ENCODE assay signal across 17 mouse cellular contexts in the genomic region with DNA sequence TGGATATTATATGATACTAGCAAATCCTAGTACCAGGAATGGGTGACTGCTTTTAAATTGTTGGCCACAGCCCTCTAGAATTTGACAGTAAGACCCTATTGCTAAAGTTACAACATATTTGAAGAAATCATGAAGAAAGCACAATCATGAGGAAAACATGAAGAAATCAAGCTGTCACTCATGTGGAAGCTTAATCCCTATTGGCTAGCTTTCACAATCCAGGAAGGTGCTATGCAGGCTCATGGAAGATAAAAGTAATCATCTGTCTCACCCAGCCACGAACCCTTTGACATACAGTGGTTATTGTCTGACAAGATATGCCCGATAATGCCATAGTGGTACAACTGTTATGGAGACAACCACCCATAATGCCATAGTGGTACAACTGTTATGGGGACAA. TPM values are rescaled to one million over a fixed set of nuclear protein-coding genes. Genes with fewer than 3 reads are reported as not detected.
DNase-seq lines count a peak whose midpoint lies in the region; ATAC-seq and TF ChIP-seq lines count a peak whose summit lies in the region.
"Had no signal": no experiment of that assay in that cellular context is flagged by ENCODE, and none has a peak within 500 bp of the region (broad histone marks: within the 10 kb centered on the region; RNA-seq: fewer than 3 reads in every experiment).

No protein-coding gene starts in this region.

- peaks cover 4% of the 10 kb centered on the region; the same call in 1 of the 2 replicates for H3K4me1 ChIP-seq in liver, adult 2 months (ENCODE audit: control insufficient read depth, insufficient read depth, low read length)
- H3K4me1 ChIP-seq in liver, postnatal 0 days (ENCODE audit: insufficient read depth), result no peaks in the 10 kb centered on the region
- H3K4me1 ChIP-seq: embryonic facial prominence, embryonic 13.5 days; embryonic facial prominence, embryonic 15.5 days; forebrain, embryonic 10.5 days; forebrain, embryonic 12.5 days had no signal

- WGBS in liver, adult 2 months, result 94% methylated on average over 2 of the region's 2 CpGs
- WGBS in liver, postnatal 0 days (ENCODE audit: insufficient replicate concordance), result 71% methylated on average over 2 of the region's 2 CpGs

- intact Hi-C loops in left cerebral cortex, postnatal 36 days (cut with DNase I), result no loop called here

- no peaks in the 10 kb centered on the region for H3K27me3 ChIP-seq in liver, adult 2 months (ENCODE audit: control insufficient read depth, insufficient read depth, low read length)
- no peaks in the 10 kb centered on the region for H3K27me3 ChIP-seq in liver, postnatal 0 days (ENCODE audit: insufficient read depth, low read length)
- H3K27me3 ChIP-seq: embryonic facial prominence, embryonic 13.5 days; embryonic facial prominence, embryonic 15.5 days; forebrain, embryonic 12.5 days had no signal

- DNase-seq in liver, adult 2 months (ENCODE audit: extremely low read depth, low read depth, low spot score), result peak; percentile 8
- DNase-seq in liver, postnatal 0 days, result no peak
- DNase-seq in cerebellum, postnatal 14 days, result no peak
- DNase-seq in left cerebral cortex, postnatal 36 days (ENCODE audit: low spot score in 2 of 2), result no peak
- DNase-seq: cerebellum, adult 11-12 months; cerebellum, adult 2 months; cerebellum, adult 9-10 months; cerebellum, postnatal 36 days; embryo, embryonic 11 days had no signal

- no peaks in the 10 kb centered on the region for H3K36me3 ChIP-seq in liver, adult 2 months (ENCODE audit: control insufficient read depth, insufficient read depth, low read length)
- H3K36me3 ChIP-seq in liver, postnatal 0 days (replicated peaks; ENCODE audit: insufficient read depth, low read length), result no peaks in the 10 kb centered on the region
- H3K36me3 ChIP-seq: embryonic facial prominence, embryonic 13.5 days; embryonic facial prominence, embryonic 15.5 days; forebrain, embryonic 10.5 days; forebrain, embryonic 12.5 days had no signal

- no peak overlapping the region for H3K27ac ChIP-seq in liver, adult 2 months (replicated peaks; ENCODE audit: insufficient read depth, low read depth, low read length)
- H3K27ac ChIP-seq in liver, postnatal 0 days (ENCODE audit: low read depth), result no peak overlapping the region
- H3K27ac ChIP-seq: embryonic facial prominence, embryonic 13.5 days; embryonic facial prominence, embryonic 15.5 days; forebrain, embryonic 10.5 days; forebrain, embryonic 12.5 days had no signal

- ATAC-seq in liver, postnatal 0 days, result no peak
- ATAC-seq in granulocyte monocyte progenitor cell, adult 5-6 weeks (replicated peaks; ENCODE audit: poor library complexity, severe bottlenecking), result peak; percentile 67
- ATAC-seq: forebrain, embryonic 14.5 days; forebrain, embryonic 16.5 days had no signal

- no peak overlapping the region for H3K9ac ChIP-seq in liver, adult 2 months (ENCODE audit: low read depth, low read length)
- H3K9ac ChIP-seq in liver, postnatal 0 days (replicated peaks), result no peak overlapping the region
- H3K9ac ChIP-seq: embryonic facial prominence, embryonic 13.5 days; embryonic facial prominence, embryonic 15.5 days; forebrain, embryonic 12.5 days had no signal

- no peaks in the 10 kb centered on the region for H3K79me2 ChIP-seq in liver, adult 2 months (ENCODE audit: control insufficient read depth, insufficient read depth, low read length)

- no peak for TF ChIP-seq CTCF in liver, adult 2 months (IDR thresholded peaks at IDR 0.05; ENCODE audit: low read depth, low read length)
- TF ChIP-seq CTCF in liver, postnatal 0 days (IDR thresholded peaks at IDR 0.05; ENCODE audit: low read depth), result no peak

- no peak overlapping the region for H3K4me3 ChIP-seq in liver, adult 2 months (ENCODE audit: insufficient read depth, low read depth, low read length)
- H3K4me3 ChIP-seq in liver, postnatal 0 days (ENCODE audit: low read depth, low read length), result no peak overlapping the region
- H3K4me3 ChIP-seq: embryonic facial prominence, embryonic 13.5 days; embryonic facial prominence, embryonic 15.5 days; erythroblast, embryonic 14.5 days; forebrain, embryonic 10.5 days; forebrain, embryonic 12.5 days had no signal

- H3K9me3 ChIP-seq in liver, postnatal 0 days (ENCODE audit: low read length), result no peaks in the 10 kb centered on the region
- H3K9me3 ChIP-seq: embryonic facial prominence, embryonic 15.5 days had no signal

- TF ChIP-seq EP300 in liver, postnatal 0 days (IDR thresholded peaks at IDR 0.05; ENCODE audit: low read depth), result no peak

- no peak overlapping the region for H3K4me2 ChIP-seq in liver, postnatal 0 days (ENCODE audit: low read depth, low read length)
- H3K4me2 ChIP-seq: embryonic facial prominence, embryonic 13.5 days; embryonic facial prominence, embryonic 15.5 days; forebrain, embryonic 12.5 days had no signal

- TF ChIP-seq POLR2A in liver, adult 2 months (IDR thresholded peaks at IDR 0.05; ENCODE audit: extremely low read depth, insufficient read depth, low read length), result no peak

RNA-seq across cellular contexts. Expression of a gene that starts 32.2 kb away (rescaled TPM):
- 19.4 and 25.5 TPM in 2 replicates for total RNA-seq in liver, adult 2 months (2014; rRNA removed)
- 13.6 and 15.8 TPM in 2 replicates for polyA plus RNA-seq in liver, adult 2 months (2012; rRNA removed)
- 0.25 and 0.32 TPM in 2 replicates for polyA plus RNA-seq in liver, postnatal 0 days (2015; fragmentation: Nextera tagmentation; extraction: Ambion mirVana)
- total RNA-seq in granulocyte monocyte progenitor cell, adult 5-6 weeks (2014; fragmentation: Nextera tagmentation), result not detected in 2 replicates
- total RNA-seq in granulocyte monocyte progenitor cell, adult 5-6 weeks (2017), result not detected in 2 replicates
- 1 to 10 TPM; 3.8 to 9.7 TPM for total RNA-seq in left cerebral cortex, postnatal 36 days (2021)
- polyA plus RNA-seq: erythroblast, embryonic 14.5 days had no signal

Comparison
In these comparisons a context has a peak if more than half of its experiments do, and no peak if none do; other contexts are left out.
1. RNA of a gene that starts 32.2 kb away (total RNA-seq): 19.4 to 25.5 TPM in liver, adult 2 months and 3.8 to 9.7 TPM in left cerebral cortex, postnatal 36 days; not detected in granulocyte monocyte progenitor cell, adult 5-6 weeks; every median in the first group is over 4 times any median in the second.